In the genomic region with DNA sequence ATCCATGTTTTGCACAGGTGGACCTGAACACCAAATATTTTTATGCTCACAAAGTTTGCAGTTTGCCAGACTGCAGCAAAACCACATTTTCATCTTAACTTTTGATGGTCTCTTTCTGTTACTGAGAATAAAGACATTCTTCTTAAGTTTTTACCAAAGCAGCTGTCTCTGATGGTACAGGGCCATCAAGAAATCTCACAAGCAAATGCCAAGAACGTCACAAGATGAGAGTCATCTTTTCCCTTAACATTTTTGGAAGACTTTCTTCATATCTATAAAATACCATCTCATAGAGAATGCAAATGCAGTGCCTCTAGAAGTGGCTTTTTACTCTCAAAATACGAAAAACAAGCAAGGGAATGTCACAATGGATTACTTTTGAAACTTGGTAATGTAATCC, we compare ENCODE assay signal across 34 mouse cellular contexts.
"Had no signal": no experiment of that assay in that cellular context is flagged by ENCODE, and none has a peak within 500 bp of the region (broad histone marks: within the 10 kb centered on the region; RNA-seq: fewer than 3 reads in every experiment).

No protein-coding gene starts in this region.

- H3K27ac ChIP-seq: heart, embryonic 13.5 days; heart, embryonic 15.5 days; hindbrain, embryonic 10.5 days; hindbrain, embryonic 12.5 days; hindbrain, embryonic 13.5 days; hindbrain, embryonic 14.5 days; hindbrain, embryonic 15.5 days; hindbrain, postnatal 0 days; intestine, embryonic 15.5 days; kidney, embryonic 15.5 days; kidney, postnatal 0 days; layer of hippocampus, adult 2 months had no signal

- DNase-seq: heart, postnatal 10 days; heart, postnatal 14 days; heart, postnatal 36 days; heart, postnatal 4 days; kidney, adult 11 months; kidney, adult 18-20 months; kidney, adult 2 months; kidney, adult 8-10 months; kidney, adult 9 months; kidney, postnatal 10 days; kidney, postnatal 14 days; kidney, postnatal 25 days; kidney, postnatal 36 days; kidney, postnatal 4 days; layer of hippocampus, adult 9-11 months; layer of hippocampus, postnatal 36 days had no signal

- H3K9me3 ChIP-seq: heart, embryonic 12.5 days; heart, embryonic 13.5 days; heart, embryonic 15.5 days; hindbrain, embryonic 10.5 days; hindbrain, embryonic 12.5 days; hindbrain, embryonic 13.5 days; hindbrain, embryonic 15.5 days; intestine, embryonic 15.5 days; kidney, embryonic 15.5 days had no signal

- H3K36me3 ChIP-seq: heart, embryonic 12.5 days; heart, embryonic 13.5 days; heart, embryonic 15.5 days; hindbrain, embryonic 10.5 days; hindbrain, embryonic 12.5 days; hindbrain, embryonic 13.5 days; hindbrain, embryonic 15.5 days; intestine, embryonic 15.5 days; kidney, embryonic 15.5 days had no signal

- H3K4me3 ChIP-seq: heart, embryonic 12.5 days; heart, embryonic 13.5 days; heart, embryonic 15.5 days; hindbrain, embryonic 10.5 days; hindbrain, embryonic 12.5 days; hindbrain, embryonic 13.5 days; hindbrain, embryonic 15.5 days; intestine, embryonic 15.5 days; kidney, embryonic 15.5 days; layer of hippocampus, adult 2 months had no signal

- H3K27me3 ChIP-seq: heart, embryonic 12.5 days; heart, embryonic 13.5 days; heart, embryonic 15.5 days; hindbrain, embryonic 12.5 days; hindbrain, embryonic 13.5 days; hindbrain, embryonic 15.5 days; intestine, embryonic 15.5 days; kidney, embryonic 15.5 days had no signal

- ATAC-seq: hindbrain, embryonic 16.5 days; hindbrain, postnatal 0 days; inflammation-experienced regulatory T-cells, adult 6 months; intestine, embryonic 15.5 days; intestine, embryonic 16.5 days; intestine, postnatal 0 days had no signal

- H3K4me1 ChIP-seq: heart, embryonic 12.5 days; heart, embryonic 13.5 days; heart, embryonic 15.5 days; hindbrain, embryonic 10.5 days; hindbrain, embryonic 12.5 days; hindbrain, embryonic 13.5 days; hindbrain, embryonic 15.5 days; intestine, embryonic 15.5 days; kidney, embryonic 15.5 days had no signal

- H3K9ac ChIP-seq: heart, embryonic 12.5 days; heart, embryonic 13.5 days; heart, embryonic 15.5 days; hindbrain, embryonic 12.5 days; hindbrain, embryonic 13.5 days; hindbrain, embryonic 14.5 days; hindbrain, embryonic 15.5 days; intestine, embryonic 15.5 days; kidney, embryonic 15.5 days had no signal

- H3K4me2 ChIP-seq: heart, embryonic 11.5 days; heart, embryonic 12.5 days; heart, embryonic 13.5 days; heart, embryonic 15.5 days; hindbrain, embryonic 12.5 days; hindbrain, embryonic 13.5 days; hindbrain, embryonic 14.5 days; hindbrain, embryonic 15.5 days; intestine, embryonic 15.5 days; kidney, embryonic 15.5 days had no signal
